In genomic region chr5:18043022-18043421, GRCm38 (mm10) we compare ENCODE assay signal across 8 mouse cellular contexts.
DNase-seq lines count a peak whose midpoint lies in the region.

No protein-coding gene starts in this region.

- DNase-seq in urinary bladder, adult 18-20 months (ENCODE audit: low spot score in 2 of 2), result peak; percentile 35 to 50
- DNase-seq in urinary bladder, postnatal 10 days (ENCODE audit: low spot score), result no peak
- DNase-seq in cerebellum, adult 8-10 months, result peak; percentile 16
- peak; percentile 72 for DNase-seq in gastrocnemius, adult 18-20 months (ENCODE audit: low spot score)
- DNase-seq in kidney, adult 8-10 months, result peak; percentile 15 to 72
- peak; percentile 59 to 65 for DNase-seq in lung, adult 18-20 months
- peak; percentile 61 for DNase-seq in retina, postnatal 1 day
- DNase-seq in urinary bladder, postnatal 36 days (ENCODE audit: low spot score in 2 of 2), result peak; percentile 44 to 65
